Mouse (Mus musculus): ENCODE measurements at regions not wholly inside any gene's neighbourhood (a gene's known extent, or its start where the extent isn't known, plus 50 kb on each side); places are given as distances from the start of the nearest gene placed in this dataset.

DNA sequence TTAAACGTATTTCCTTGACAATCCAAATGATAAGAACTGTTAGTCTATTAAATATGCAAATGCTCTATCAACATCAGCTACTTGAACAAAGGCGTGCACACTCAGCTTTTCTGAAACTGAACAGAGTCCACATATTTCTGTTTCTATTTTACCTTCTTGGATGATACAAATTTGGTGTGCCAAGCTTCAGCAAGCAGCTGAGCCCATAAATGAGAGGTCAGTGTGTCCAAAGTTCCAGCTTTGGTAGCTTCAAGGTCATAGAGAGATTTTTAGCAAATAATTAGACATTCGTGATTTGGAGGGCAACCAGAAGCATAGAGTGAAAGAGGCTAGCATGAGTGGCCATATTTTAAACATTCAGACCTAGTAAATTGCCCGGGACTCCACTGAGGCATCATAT lies 140.7 kb upstream of the Pkn2 start:
- TF ChIP-seq POLR2A (IDR thresholded peaks at IDR 0.05; ENCODE audit: control insufficient read depth, extremely low read depth, insufficient read depth, low read length, poor library complexity), result no peak
- TF ChIP-seq CTCF (IDR thresholded peaks at IDR 0.05; ENCODE audit: borderline replicate concordance, control insufficient read depth, extremely low read depth, insufficient read depth, low read length, poor library complexity), result no peak

Measured in thymus, adult 2 months (tissue).